Mouse (Mus musculus): ENCODE data around the gene Slc27a1. TPM values are rescaled to one million over a fixed set of nuclear protein-coding genes. Genes with fewer than 3 reads are reported as not detected.

The Slc27a1 gene
- polyA plus RNA-seq, 1 experiment from 2014 or later: 59.9 TPM

GRCm38 (mm10) chr8:71572847-71573633, 4.4 kb downstream of the Slc27a1 start:
- no peaks in the 10 kb centered on the region for H3K27me3 ChIP-seq
- peak overlapping the region; percentile 52 for H3K9ac ChIP-seq
- peak; percentile 17; the same call in 1 of the 2 replicates for ATAC-seq
- H3K36me3 ChIP-seq (ENCODE audit: poor library complexity, severe bottlenecking): no peaks in the 10 kb centered on the region
- peak overlapping the region; percentile 52; the same call in 1 of the 2 replicates for H3K4me3 ChIP-seq
- peaks cover 52% of the 10 kb centered on the region for H3K4me1 ChIP-seq
- peak overlapping the region; percentile 83 for H3K4me2 ChIP-seq
- 56% methylated on average over 9 of the region's 9 CpGs for WGBS
- peak overlapping the region; percentile 91 for H3K27ac ChIP-seq
- H3K9me3 ChIP-seq (replicated peaks): no peaks in the 10 kb centered on the region

GRCm38 (mm10) chr8:71574426-71574825, 5.7 kb downstream of the Slc27a1 start:
- H3K27ac ChIP-seq: no peak overlapping the region
- H3K9me3 ChIP-seq (replicated peaks): no peaks in the 10 kb centered on the region
- no peak for ATAC-seq
- no peak overlapping the region for H3K9ac ChIP-seq
- H3K27me3 ChIP-seq: no peaks in the 10 kb centered on the region
- 81% methylated on average over 7 of the region's 7 CpGs for WGBS
- no peaks in the 10 kb centered on the region for H3K36me3 ChIP-seq (ENCODE audit: poor library complexity, severe bottlenecking)
- peaks cover 46% of the 10 kb centered on the region for H3K4me1 ChIP-seq
- no peak overlapping the region for H3K4me3 ChIP-seq
- no peak overlapping the region for H3K4me2 ChIP-seq

- 63% methylated on average over 1 of the region's 1 CpGs for WGBS
- H3K4me1 ChIP-seq: peaks cover 51% of the 10 kb centered on the region
- H3K36me3 ChIP-seq (ENCODE audit: poor library complexity, severe bottlenecking): peaks cover under 1% of the 10 kb centered on the region; the same call in 1 of the 2 replicates
- H3K9ac ChIP-seq: no peak overlapping the region
- no peak overlapping the region for H3K27ac ChIP-seq
- H3K9me3 ChIP-seq (replicated peaks): no peaks in the 10 kb centered on the region
- no peaks in the 10 kb centered on the region for H3K27me3 ChIP-seq
- no peak overlapping the region for H3K4me2 ChIP-seq
- no peak for ATAC-seq
- no peak overlapping the region for H3K4me3 ChIP-seq
Measured at GRCm38 (mm10) chr8:71575020-71575419, 6.3 kb downstream of the Slc27a1 start.

GRCm38 (mm10) chr8:71577856-71578387, 9.2 kb downstream of the Slc27a1 start:
- 74% methylated on average over 4 of the region's 4 CpGs for WGBS

GRCm38 (mm10) chr8:71579009-71579408, 10.3 kb downstream of the Slc27a1 start:
- no peak overlapping the region for H3K4me3 ChIP-seq
- no peak for ATAC-seq
- H3K27me3 ChIP-seq: no peaks in the 10 kb centered on the region
- H3K9ac ChIP-seq: no peak overlapping the region
- WGBS: 78% methylated on average over 1 of the region's 1 CpGs
- H3K9me3 ChIP-seq (replicated peaks): no peaks in the 10 kb centered on the region
- H3K27ac ChIP-seq: no peak overlapping the region
- H3K4me2 ChIP-seq: no peak overlapping the region
- peaks cover 26% of the 10 kb centered on the region for H3K4me1 ChIP-seq
- peaks cover 36% of the 10 kb centered on the region for H3K36me3 ChIP-seq (ENCODE audit: poor library complexity, severe bottlenecking)

More at GRCm38 (mm10) chr8:71577856-71578387, 9.2 kb downstream of the Slc27a1 start:
- Histone ChIP-seq H3K9ac (no peak overlapping the region), H3K27me3 (no peaks in the 10 kb centered on the region), H3K9me3 (replicated peaks) (no peaks in the 10 kb centered on the region), H3K4me3 (no peak overlapping the region), H3K4me2 (no peak overlapping the region), H3K27ac (no peak overlapping the region), H3K4me1 (peaks cover 33% of the 10 kb centered on the region), H3K36me3 (ENCODE audit: poor library complexity, severe bottlenecking) (peaks cover 26% of the 10 kb centered on the region)
- no peak for ATAC-seq

- Histone ChIP-seq H3K4me2 (no peak overlapping the region), H3K4me1 (peaks cover 21% of the 10 kb centered on the region), H3K4me3 (no peak overlapping the region), H3K27ac (0 out of 2 replicates have a peak overlapping the region, but pooled peaks have one; percentile 40), H3K27me3 (no peaks in the 10 kb centered on the region), H3K36me3 (ENCODE audit: poor library complexity, severe bottlenecking) (peaks cover 41% of the 10 kb centered on the region), H3K9ac (no peak overlapping the region), H3K9me3 (replicated peaks) (no peaks in the 10 kb centered on the region)
- no peak for ATAC-seq
- 89% methylated on average over 14 of the region's 14 CpGs for WGBS
Measured at GRCm38 (mm10) chr8:71579476-71579875, 10.8 kb downstream of the Slc27a1 start.

GRCm38 (mm10) chr8:71580201-71580600, 11.5 kb downstream of the Slc27a1 start:
- Histone ChIP-seq H3K27ac (peak overlapping the region; percentile 40; the same call in 1 of the 2 replicates), H3K4me1 (peaks cover 19% of the 10 kb centered on the region), H3K4me2 (0 out of 2 replicates have a peak overlapping the region, but pooled peaks have one; percentile 12), H3K9me3 (replicated peaks) (no peaks in the 10 kb centered on the region), H3K36me3 (ENCODE audit: poor library complexity, severe bottlenecking) (peaks cover 48% of the 10 kb centered on the region), H3K9ac (no peak overlapping the region), H3K27me3 (no peaks in the 10 kb centered on the region), H3K4me3 (no peak overlapping the region)
- 27% methylated on average over 9 of the region's 9 CpGs for whole genome bisulfite sequencing
- 0 out of 2 replicates have a peak, but pooled peaks have one; percentile 6 for ATAC-seq

- peaks cover 51% of the 10 kb centered on the region for H3K36me3 ChIP-seq (ENCODE audit: poor library complexity, severe bottlenecking)
- H3K9ac ChIP-seq: no peak overlapping the region
- no peaks in the 10 kb centered on the region for H3K9me3 ChIP-seq (replicated peaks)
- no peak overlapping the region for H3K4me2 ChIP-seq
- peak; percentile 32 for ATAC-seq
- no peaks in the 10 kb centered on the region for H3K27me3 ChIP-seq
- WGBS: 77% methylated on average over 2 of the region's 2 CpGs
- H3K4me1 ChIP-seq: peaks cover 10% of the 10 kb centered on the region
- H3K4me3 ChIP-seq: no peak overlapping the region
- no peak overlapping the region for H3K27ac ChIP-seq
Measured at GRCm38 (mm10) chr8:71586891-71587290, 18.2 kb downstream of the Slc27a1 start.

- Histone ChIP-seq H3K9ac (no peak overlapping the region), H3K4me1 (peaks cover 24% of the 10 kb centered on the region), H3K27me3 (no peaks in the 10 kb centered on the region), H3K4me2 (no peak overlapping the region), H3K27ac (no peak overlapping the region), H3K36me3 (ENCODE audit: poor library complexity, severe bottlenecking) (peaks cover 37% of the 10 kb centered on the region), H3K9me3 (replicated peaks) (no peaks in the 10 kb centered on the region), H3K4me3 (no peak overlapping the region)
- WGBS: 67% methylated on average over 3 of the region's 3 CpGs
- ATAC-seq: no peak
Measured at GRCm38 (mm10) chr8:71588762-71589161, 20.1 kb downstream of the Slc27a1 start.

GRCm38 (mm10) chr8:71591017-71591416, 22.3 kb downstream of the Slc27a1 start:
- peaks cover 22% of the 10 kb centered on the region for H3K36me3 ChIP-seq (ENCODE audit: poor library complexity, severe bottlenecking)
- ATAC-seq: no peak
- peak overlapping the region; percentile 96 for H3K4me2 ChIP-seq
- WGBS: 25% methylated on average over 5 of the region's 5 CpGs
- peak overlapping the region; percentile 88 for H3K4me3 ChIP-seq
- H3K4me1 ChIP-seq: peaks cover 33% of the 10 kb centered on the region
- H3K9me3 ChIP-seq (replicated peaks): no peaks in the 10 kb centered on the region
- H3K27ac ChIP-seq: peak overlapping the region; percentile 97; the same call in 1 of the 2 replicates
- H3K9ac ChIP-seq: peak overlapping the region; percentile 93
- no peaks in the 10 kb centered on the region for H3K27me3 ChIP-seq

GRCm38 (mm10) chr8:71591471-71592373, 23.0 kb downstream of the Slc27a1 start, which contains the start of gene Pgls:
Pgls (plus strand) TSS chr8:71592176.
- H3K9me3 ChIP-seq (replicated peaks): no peaks in the 10 kb centered on the region
- ATAC-seq: peak; percentile 81
- peaks cover 39% of the 10 kb centered on the region for H3K4me1 ChIP-seq
- peak within 1 kb of the TSS; percentile 93 for H3K9ac ChIP-seq
- H3K27ac ChIP-seq: peak within 1 kb of the TSS; percentile 97
- peak within 1 kb of the TSS; percentile 96 for H3K4me2 ChIP-seq
- H3K36me3 ChIP-seq (ENCODE audit: poor library complexity, severe bottlenecking): peaks cover 16% of the 10 kb centered on the region
- no peaks in the 10 kb centered on the region for H3K27me3 ChIP-seq
- peak within 1 kb of the TSS; percentile 88 for H3K4me3 ChIP-seq
- under 1% methylated on average over 71 of the region's 71 CpGs for WGBS
